Mouse (Mus musculus) frontal cortex, adult (tissue): ENCODE data around the gene Wbp4.
A peak's percentile ranks its signal among the peaks of the same experiment; 100 is the strongest.
"Not testable (repeated sequence)": the region's sequence is repeated elsewhere in the genome, so short reads cannot be mapped to it uniquely, and the experiment has no call there.

ENCODE experiments used
- ATAC-seq: cut with Nextera tagmentation; 2 replicates; pipeline ENCODE4 v1.9.2; 2017; ENCODE audit warnings: mild to moderate bottlenecking, moderate library complexity, mixed read lengths; ENCODE audit not compliant: low TSS enrichment

The Wbp4 gene

GRCm38 (mm10) chr14:79507846-79508245 lies 26.5 kb upstream of the Wbp4 start:
- ATAC-seq: no peak

- no peak for ATAC-seq
Observed at GRCm38 (mm10) chr14:79506207-79506606, 24.9 kb upstream of the Wbp4 start.

GRCm38 (mm10) chr14:79504246-79505006 lies 23.1 kb upstream of the Wbp4 start:
- ATAC-seq: no peak

- ATAC-seq: no peak
Observed at GRCm38 (mm10) chr14:79503371-79504075, 22.2 kb upstream of the Wbp4 start.

DNA sequence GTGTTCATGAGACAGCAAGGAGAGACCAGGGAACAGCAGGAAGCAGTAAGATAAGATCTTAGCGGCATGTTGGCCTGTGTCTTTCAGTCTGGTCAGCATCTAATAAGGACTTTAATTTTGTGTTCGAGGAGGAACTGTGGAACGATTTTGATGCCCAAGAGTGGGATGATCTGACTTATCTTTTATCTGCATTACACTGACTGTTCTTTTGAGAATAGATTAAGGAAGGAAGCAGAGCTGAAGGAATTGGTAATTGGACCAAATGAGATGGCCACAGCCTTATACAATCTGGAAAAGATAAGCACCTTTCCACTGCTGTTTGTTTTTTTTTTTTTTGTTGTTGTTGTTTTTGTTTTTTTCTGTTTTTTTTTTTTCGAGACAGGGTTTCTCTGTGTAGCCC lies 19.4 kb upstream of the Wbp4 start:
- no peak for ATAC-seq

GRCm38 (mm10) chr14:79499326-79499725 lies 18.0 kb upstream of the Wbp4 start:
- ATAC-seq: no peak

GRCm38 (mm10) chr14:79494349-79494748 lies 13.0 kb upstream of the Wbp4 start:
- ATAC-seq: no peak

GRCm38 (mm10) chr14:79490246-79490645 lies 8.9 kb upstream of the Wbp4 start:
- no peak for ATAC-seq

GRCm38 (mm10) chr14:79489150-79489549 lies 7.8 kb upstream of the Wbp4 start:
- no peak for ATAC-seq

DNA sequence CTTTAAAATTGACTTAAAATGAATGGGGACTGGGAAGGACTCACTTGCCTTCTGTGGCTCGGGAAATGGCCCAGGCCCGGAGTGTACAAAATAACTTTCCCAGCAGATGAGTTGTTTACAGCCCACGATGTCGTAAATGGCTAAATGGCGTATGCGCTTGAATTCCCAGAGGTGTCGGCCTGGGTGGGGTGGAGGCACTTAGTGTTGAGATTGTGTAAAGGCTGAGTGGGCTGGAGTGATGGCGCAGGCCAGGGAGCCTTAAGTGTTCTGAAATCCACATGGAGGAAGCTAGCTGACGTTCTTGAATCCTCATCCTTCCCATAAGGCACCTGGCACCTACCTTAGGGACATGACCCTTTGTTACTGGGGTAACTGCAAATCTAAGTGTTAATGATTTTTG lies 7.2 kb upstream of the Wbp4 start:
- ATAC-seq: no peak

DNA sequence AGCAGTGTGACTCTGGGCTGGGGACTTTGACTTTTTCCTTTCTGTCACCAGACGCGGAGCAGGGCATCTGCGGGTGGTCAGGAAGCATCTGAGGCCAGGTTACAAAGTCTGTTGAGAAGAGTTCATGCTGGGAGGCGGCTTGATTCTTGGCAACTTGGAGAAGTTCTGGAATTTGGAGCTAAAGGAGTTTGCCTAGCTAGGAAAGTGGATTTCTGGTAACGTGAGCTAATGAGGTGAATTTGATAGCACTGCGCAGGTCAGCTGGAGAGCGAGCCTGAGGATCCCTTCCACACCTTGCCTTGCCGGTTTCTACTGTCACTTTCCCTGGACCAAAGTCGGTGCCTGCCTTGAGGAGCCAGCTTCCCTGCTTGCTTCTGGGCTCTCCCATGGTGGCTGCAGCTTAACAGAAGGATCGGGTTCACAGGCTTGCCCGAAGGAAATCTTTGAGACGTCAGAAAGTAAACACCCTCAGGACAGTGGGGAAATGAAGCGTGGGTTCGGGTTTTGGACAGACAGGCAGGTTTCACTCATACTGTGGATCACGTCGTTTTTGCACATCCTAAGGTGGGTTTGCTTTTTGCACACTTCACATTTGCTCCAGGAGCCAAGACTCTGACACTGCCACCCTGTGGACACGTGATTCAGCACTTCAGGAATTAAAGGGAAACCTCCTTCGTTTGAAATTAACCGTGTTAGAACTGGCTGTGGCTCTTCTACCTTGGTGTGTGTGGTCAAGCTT lies 5.8 kb upstream of the Wbp4 start:
- peak; percentile 77 for ATAC-seq

DNA sequence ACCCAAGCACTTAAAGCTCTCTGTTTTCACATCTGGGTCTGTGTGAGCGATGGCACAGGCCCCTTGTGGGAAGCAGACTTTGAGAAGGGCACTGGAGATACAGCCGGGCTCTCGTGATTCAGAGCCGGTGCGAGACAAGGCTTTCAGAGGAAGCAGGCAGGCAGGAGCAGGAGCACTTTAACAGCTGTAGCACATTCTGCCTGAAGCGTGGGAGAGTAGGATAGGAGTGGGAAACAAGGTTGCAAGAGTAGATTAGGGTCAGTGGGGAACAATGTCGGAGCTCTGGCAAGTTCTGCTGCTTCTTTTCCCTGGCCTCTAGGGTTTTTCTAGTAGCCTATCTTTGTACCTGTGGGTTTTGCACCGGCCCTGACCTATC lies 5.3 kb upstream of the Wbp4 start:
- ATAC-seq: no peak

DNA sequence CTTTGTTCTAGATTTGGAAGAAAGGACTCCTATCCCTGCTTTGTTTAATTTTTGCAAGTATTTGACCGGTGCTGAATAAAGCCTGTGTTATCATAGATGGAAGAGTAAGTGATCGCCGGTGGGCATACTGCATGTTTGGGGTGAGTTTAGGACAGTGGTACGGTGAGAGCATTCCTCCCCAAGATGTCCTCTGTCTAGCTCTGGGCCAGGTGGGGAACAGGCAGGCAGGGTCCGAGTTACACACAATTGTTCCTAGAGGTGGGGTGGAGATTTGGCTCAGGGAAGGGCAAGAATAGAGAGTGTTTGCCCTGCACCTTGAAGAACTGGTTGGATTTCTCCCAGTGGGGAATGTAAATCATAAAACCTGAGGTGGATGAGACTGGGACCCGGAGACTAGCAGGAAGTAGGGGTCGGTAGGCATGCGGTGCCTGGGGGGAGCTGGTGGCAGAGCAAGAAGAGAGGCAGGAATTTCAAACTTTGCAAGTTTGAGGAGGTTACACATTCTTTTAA lies 2.3 kb upstream of the Wbp4 start:
- ATAC-seq: no peak

DNA sequence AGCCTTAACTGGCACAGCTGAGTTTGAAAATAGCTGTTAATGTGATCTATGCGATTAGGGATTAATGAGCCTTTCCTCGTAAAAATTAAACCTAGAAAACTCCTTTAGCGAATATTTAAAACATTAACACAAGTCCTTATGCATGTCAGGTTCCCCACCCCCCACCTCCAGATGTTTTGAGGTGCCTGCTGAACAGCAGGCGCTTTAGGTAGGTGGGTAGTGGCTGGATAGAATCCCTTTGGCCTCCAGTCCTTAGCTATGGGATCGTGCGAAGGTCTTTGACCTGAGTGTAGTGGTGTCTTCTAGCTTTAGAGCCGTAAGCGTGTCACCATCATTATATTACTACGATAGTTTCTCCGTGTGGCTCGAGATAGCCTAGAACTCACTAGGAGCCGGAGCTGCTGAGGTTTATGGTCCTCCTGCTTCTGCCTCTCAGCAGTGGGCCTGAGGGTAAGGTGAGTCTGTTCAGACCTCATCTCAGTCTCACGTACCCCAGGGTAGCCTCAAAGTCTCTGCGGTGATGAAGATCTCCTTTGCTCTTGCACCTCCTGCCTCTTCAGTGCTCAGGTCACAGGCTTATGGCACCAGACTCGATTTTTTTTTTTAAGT lies 1.5 kb upstream of the Wbp4 start:
- no peak for ATAC-seq

- peak; percentile 32 for ATAC-seq
Observed at GRCm38 (mm10) chr14:79482251-79482661, 936 bp upstream of the Wbp4 start.

- ATAC-seq: peak; percentile 55
Observed at GRCm38 (mm10) chr14:79480624-79481338, 539 bp downstream of the Wbp4 start, which contains the start of gene Elf1. Gene Elf1 (plus strand): TSS chr14:79481194.

DNA sequence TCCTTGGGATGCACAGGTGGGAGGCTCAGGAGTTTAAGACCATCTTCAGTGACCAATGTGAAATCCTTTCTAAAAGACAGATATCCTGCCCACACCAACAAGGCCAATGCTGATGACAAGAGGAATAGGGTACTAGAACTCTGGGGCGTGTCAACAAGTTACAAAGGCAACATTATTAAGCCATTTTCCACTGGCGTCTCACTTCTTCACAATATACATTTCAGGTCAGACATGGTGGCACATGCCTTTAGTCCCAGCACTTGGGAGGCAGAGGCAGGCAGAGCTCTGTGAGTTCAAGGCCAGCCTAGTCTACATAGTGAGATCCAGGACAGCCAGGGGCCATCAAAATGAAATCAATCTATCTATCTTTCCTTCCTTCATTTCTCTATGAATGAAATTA lies 7.9 kb downstream of the Wbp4 start:
- no peak for ATAC-seq

- peak; percentile 85 for ATAC-seq
Observed at GRCm38 (mm10) chr14:79467621-79468020, 13.7 kb downstream of the Wbp4 start.

DNA sequence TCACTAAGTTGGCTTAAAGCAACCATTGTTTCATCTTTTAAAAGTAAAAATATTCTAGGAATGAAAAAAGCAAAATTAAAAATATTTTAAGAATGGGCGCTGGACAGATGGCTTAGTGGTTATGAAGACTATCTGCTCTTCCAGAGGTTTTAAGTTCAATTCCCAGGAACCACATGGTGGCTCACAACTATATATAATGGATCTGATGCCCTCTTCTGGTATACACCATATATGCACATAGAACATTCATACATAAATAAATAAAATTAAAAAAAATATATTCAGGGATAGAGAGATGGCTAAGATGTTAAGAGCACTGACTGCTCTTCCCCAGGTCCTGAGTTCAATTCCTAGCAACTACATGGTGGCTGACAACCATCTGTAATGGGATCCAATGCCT lies 15.7 kb downstream of the Wbp4 start:
- no peak for ATAC-seq

GRCm38 (mm10) chr14:79460988-79461387 lies 20.3 kb downstream of the Wbp4 start:
- no peak for ATAC-seq

DNA sequence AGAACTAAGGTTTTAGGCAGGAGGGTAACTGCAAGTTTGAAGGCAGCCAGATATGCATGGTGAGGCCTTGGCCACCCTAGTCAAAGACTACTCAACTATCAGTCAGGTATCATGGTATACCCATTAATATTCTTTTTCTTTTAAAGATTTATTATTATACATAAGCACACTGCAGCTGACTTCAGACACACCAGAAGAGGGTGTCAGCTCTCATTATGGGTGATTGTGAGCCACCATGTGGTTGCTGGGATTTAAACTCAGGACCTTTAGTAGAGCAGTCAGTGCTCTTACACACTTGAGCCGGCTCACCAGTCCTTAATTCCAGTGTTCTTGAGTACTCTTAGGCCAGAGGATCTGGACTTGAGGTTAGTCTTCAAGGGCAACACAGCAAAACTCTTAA lies 20.9 kb downstream of the Wbp4 start:
- ATAC-seq: no peak

GRCm38 (mm10) chr14:79452591-79452934 lies 28.8 kb downstream of the Wbp4 start:
- not testable (repeated sequence) for ATAC-seq
